Mouse (Mus musculus) small intestine, adult 2 months (tissue): ENCODE measurements around the gene Capn9.

Experiments
- CTCF ChIP-seq: fragments of 200-500 bp; IDR thresholded peaks from 2 replicates; pipeline ENCODE4 v1.5.1; 2012; ENCODE audit warnings: low read depth, mild to moderate bottlenecking, control low read depth, inconsistent platforms, low read length, moderate library complexity, mixed read lengths; ENCODE audit not compliant: insufficient replicate concordance, insufficient read length; ENCODE audit errors: extremely low read depth
- POLR2A ChIP-seq: fragments of 200-500 bp; IDR thresholded peaks from 2 replicates; pipeline ENCODE4 v1.6.1; 2012; ENCODE audit warnings: low read depth, mild to moderate bottlenecking, control low read depth, inconsistent platforms, low read length, moderate library complexity

DNA sequence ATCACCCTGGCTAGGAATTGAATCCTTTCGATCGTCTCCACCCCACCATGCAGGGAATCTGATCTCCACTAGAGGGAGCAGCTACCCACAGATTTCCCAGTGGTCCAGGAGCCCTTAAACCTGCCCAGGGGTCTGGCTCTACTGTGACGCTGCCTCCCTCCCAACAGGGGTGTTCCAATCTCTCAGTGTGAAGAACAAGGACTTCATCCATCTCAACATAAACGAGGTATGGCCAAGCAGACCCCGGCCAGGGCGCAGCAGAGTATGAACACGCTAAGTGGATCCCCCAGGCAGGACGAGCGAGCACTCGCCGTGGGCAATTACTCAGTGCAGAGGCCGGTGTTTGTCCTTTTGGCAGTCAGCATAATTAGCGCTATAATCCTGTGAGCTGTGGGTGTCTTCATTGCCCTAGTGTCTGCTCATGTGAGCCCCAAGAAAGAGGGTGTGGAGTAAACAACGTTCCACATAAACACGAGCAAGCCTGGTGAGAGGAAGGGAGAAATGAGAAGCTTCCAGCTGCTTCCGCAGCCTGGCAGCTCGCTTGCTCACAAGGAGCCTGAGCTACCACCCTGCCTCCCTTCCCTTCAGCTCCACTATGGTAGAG, 41.5 kb downstream of the Capn9 start:
- peak; percentile 81; the same call in 1 of the 2 replicates for TF ChIP-seq CTCF
- no peak; the same call in 1 of the 2 replicates for TF ChIP-seq POLR2A
